Mouse (Mus musculus) neural tube, embryonic 10.5 days (tissue): ENCODE measurements at regions not wholly inside any gene's neighbourhood (a gene's known extent, or its start where the extent isn't known, plus 50 kb on each side); places are given as distances from the start of the nearest gene placed in this dataset.

ENCODE experiments used
- DNase-seq: peaks from one replicate; pipeline ENCODE4 v3.0.0-alpha.2; 2017; ENCODE audit warnings: low spot score; ENCODE audit errors: extremely low spot score

- no peak for DNase-seq
Measured at GRCm38 (mm10) chr12:35246226-35247014, 199.4 kb downstream of the Snx13 start.

GRCm38 (mm10) chr12:35232322-35232673 is 185.3 kb downstream of the Snx13 start:
- no peak for DNase-seq

- DNase-seq, result no peak
Measured at GRCm38 (mm10) chr12:35231414-35232321, 184.7 kb downstream of the Snx13 start.

- DNase-seq, result no peak
Measured at GRCm38 (mm10) chr12:35220429-35220828, 173.4 kb downstream of the Snx13 start.

- DNase-seq, result no peak
Measured at GRCm38 (mm10) chr12:35220002-35220401, 173.0 kb downstream of the Snx13 start.

GRCm38 (mm10) chr12:35216725-35217124 is 169.7 kb downstream of the Snx13 start:
- no peak for DNase-seq

GRCm38 (mm10) chr12:35209399-35209798 is 162.4 kb downstream of the Snx13 start:
- no peak for DNase-seq

- DNase-seq, result no peak
Measured at GRCm38 (mm10) chr12:35207605-35208004, 160.6 kb downstream of the Snx13 start.

- no peak for DNase-seq
Measured at GRCm38 (mm10) chr12:35203398-35203797, 156.4 kb downstream of the Snx13 start.

- no peak for DNase-seq
Measured at GRCm38 (mm10) chr12:35200110-35200509, 153.1 kb downstream of the Snx13 start.
